In genomic region chr4:53386309-53386708, GRCm38 (mm10) we compare ENCODE assay signal across 11 mouse cellular contexts. TPM values are rescaled to one million over a fixed set of nuclear protein-coding genes. Genes with fewer than 3 reads are reported as not detected.
DNase-seq lines count a peak whose midpoint lies in the region; ATAC-seq and TF ChIP-seq lines count a peak whose summit lies in the region.
"Had no signal": no experiment of that assay in that cellular context is flagged by ENCODE, and none has a peak within 500 bp of the region (broad histone marks: within the 10 kb centered on the region; RNA-seq: fewer than 3 reads in every experiment).

No protein-coding gene starts in this region.

- H3K36me3 ChIP-seq in hindbrain, postnatal 0 days (ENCODE audit: insufficient read depth, low read length), result no peaks in the 10 kb centered on the region
- H3K36me3 ChIP-seq: embryonic facial prominence, embryonic 15.5 days; neural tube, embryonic 12.5 days had no signal

- no peak overlapping the region for H3K27ac ChIP-seq in hindbrain, postnatal 0 days
- H3K27ac ChIP-seq: embryonic facial prominence, embryonic 15.5 days; neural tube, embryonic 12.5 days had no signal

- no peaks in the 10 kb centered on the region for H3K9me3 ChIP-seq in hindbrain, postnatal 0 days (ENCODE audit: low read length)
- H3K9me3 ChIP-seq: embryonic facial prominence, embryonic 15.5 days; neural tube, embryonic 12.5 days had no signal

- DNase-seq in cerebellum, postnatal 14 days, result peak; percentile 27 to 32
- DNase-seq in cerebellum, adult 9-10 months, result no peak
- DNase-seq in B cell, adult 2 months, result peak; percentile 41 to 51
- DNase-seq in layer of hippocampus, adult 8-10 months (ENCODE audit: low spot score in 2 of 2), result peak; percentile 51 to 71
- peak; percentile 47 for DNase-seq in lung, postnatal 36 days
- no peak for DNase-seq in embryo, embryonic 10.5 days (ENCODE audit: low spot score)
- DNase-seq in retina, embryonic 14.5 days (ENCODE audit: low spot score), result no peak
- no peak for DNase-seq in hindbrain, postnatal 0 days (ENCODE audit: low spot score)
- DNase-seq: thymus, postnatal 25 days had no signal

- no peaks in the 10 kb centered on the region for H3K27me3 ChIP-seq in hindbrain, postnatal 0 days (ENCODE audit: insufficient read depth, low read length)
- H3K27me3 ChIP-seq: embryonic facial prominence, embryonic 15.5 days; neural tube, embryonic 12.5 days had no signal

- no peak overlapping the region for H3K9ac ChIP-seq in hindbrain, postnatal 0 days (replicated peaks; ENCODE audit: low read length)
- H3K9ac ChIP-seq: embryonic facial prominence, embryonic 15.5 days; neural tube, embryonic 12.5 days had no signal

- 68% methylated on average over 8 of the region's 8 CpGs for WGBS in hindbrain, postnatal 0 days

- no peak overlapping the region for H3K4me2 ChIP-seq in hindbrain, postnatal 0 days (ENCODE audit: low read depth, low read length)
- H3K4me2 ChIP-seq: embryonic facial prominence, embryonic 15.5 days; neural tube, embryonic 12.5 days had no signal

- ATAC-seq in hindbrain, postnatal 0 days, result no peak

- TF ChIP-seq CTCF in hindbrain, postnatal 0 days (IDR thresholded peaks at IDR 0.05; ENCODE audit: low read depth), result no peak

- H3K4me1 ChIP-seq in hindbrain, postnatal 0 days (ENCODE audit: insufficient read depth, low read length), result no peaks in the 10 kb centered on the region
- H3K4me1 ChIP-seq: neural tube, embryonic 12.5 days had no signal

- no peak overlapping the region for H3K4me3 ChIP-seq in hindbrain, postnatal 0 days (ENCODE audit: low read length)
- H3K4me3 ChIP-seq: embryonic facial prominence, embryonic 15.5 days; neural tube, embryonic 12.5 days had no signal

RNA-seq across cellular contexts. Expression of gene Slc44a1, which starts 53.9 kb away (rescaled TPM):
- total RNA-seq in layer of hippocampus, adult 8-10 months (2022), result 100 to 1,000 TPM in 1 of 4 experiments, 10 to 100 TPM in 3; 79.1 to 102 (median 92.1) TPM
- 28.6 and 39.4 TPM in 2 replicates for total RNA-seq in hindbrain, postnatal 0 days (2014; rRNA removed)
- polyA plus RNA-seq in hindbrain, postnatal 0 days (2015; fragmentation: Nextera tagmentation; extraction: Ambion mirVana), result 13.6 and 14.5 TPM in 2 replicates

Comparison
In these comparisons a context has a peak if more than half of its experiments do, and no peak if none do; other contexts are left out.
1. DNase-seq: peak in cerebellum, postnatal 14 days (2 of 2), B cell, adult 2 months (2 of 2), layer of hippocampus, adult 8-10 months (2 of 2) and lung, postnatal 36 days (single experiment); none in cerebellum, adult 9-10 months (single experiment), embryo, embryonic 10.5 days (single experiment), retina, embryonic 14.5 days (single experiment) and hindbrain, postnatal 0 days (single experiment).